Mouse (Mus musculus): ENCODE results near the gene Vapb. TPM values are rescaled to one million over a fixed set of nuclear protein-coding genes. Genes with fewer than 3 reads are reported as not detected.

Vapb gene
- polyA plus RNA-seq, 1 experiment from 2014 or later: 14.8 TPM

DNA sequence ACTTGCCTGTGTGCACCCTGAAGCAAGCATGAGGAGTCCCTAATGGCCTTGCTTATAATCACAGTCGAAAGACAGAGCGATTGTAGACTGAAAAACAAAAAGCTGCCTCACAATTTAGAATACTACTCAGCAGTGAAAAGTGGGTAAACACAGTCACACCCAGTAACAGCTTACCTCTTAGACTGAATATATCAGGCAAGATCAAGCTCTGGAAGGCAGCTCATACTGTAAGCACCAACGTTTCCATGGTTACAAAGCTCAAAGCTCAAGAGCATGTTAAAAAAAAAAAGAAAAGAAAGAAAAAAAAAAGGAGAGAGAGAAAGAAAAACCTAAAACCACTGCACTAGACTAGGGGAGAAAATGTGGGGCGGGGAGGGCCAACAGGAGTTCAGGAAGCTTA lies 89.0 kb downstream of the Vapb start:
- 86% methylated on average over 4 of the region's 4 CpGs for WGBS
- Histone ChIP-seq H3K4me2 (replicated peaks) (no peak overlapping the region), H3K9me3 (0 out of 2 replicates have a peak, but pooled peaks cover 5% of the 10 kb centered on the region), H3K36me3 (no peaks in the 10 kb centered on the region), H3K27me3 (no peaks in the 10 kb centered on the region), H3K9ac (replicated peaks) (no peak overlapping the region), H3K4me1 (no peaks in the 10 kb centered on the region; the same call in 1 of the 2 replicates), H3K4me3 (no peak overlapping the region), H3K27ac (replicated peaks) (no peak overlapping the region)
- ATAC-seq (ENCODE audit: low FRiP score, low read depth): no peak

DNA sequence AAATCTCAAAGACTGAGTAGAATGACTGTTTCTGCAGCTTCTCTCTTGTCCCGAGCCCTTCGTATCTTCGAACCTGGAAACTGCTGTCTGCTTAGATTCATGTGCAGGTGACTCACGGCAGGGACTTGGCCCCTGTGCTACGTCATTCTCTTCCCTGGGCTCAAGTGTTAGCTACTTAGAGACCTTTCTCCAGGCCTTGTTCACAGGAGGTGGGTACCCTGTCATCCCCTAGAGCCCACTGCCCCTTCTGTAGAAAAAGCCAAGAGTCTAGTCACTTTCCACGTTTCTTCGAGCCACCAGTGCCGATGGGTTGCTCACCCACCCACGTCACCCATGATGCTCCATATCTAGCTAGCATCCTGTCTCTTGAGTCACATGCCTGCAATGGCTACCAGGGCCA lies 89.9 kb downstream of the Vapb start:
- 91% methylated on average over 9 of the region's 9 CpGs for WGBS
- Histone ChIP-seq H3K27ac (replicated peaks) (no peak overlapping the region), H3K27me3 (no peaks in the 10 kb centered on the region), H3K4me3 (no peak overlapping the region), H3K9ac (replicated peaks) (no peak overlapping the region), H3K9me3 (0 out of 2 replicates have a peak, but pooled peaks cover 4% of the 10 kb centered on the region), H3K36me3 (no peaks in the 10 kb centered on the region), H3K4me2 (replicated peaks) (no peak overlapping the region), H3K4me1 (no peaks in the 10 kb centered on the region; the same call in 1 of the 2 replicates)
- ATAC-seq (ENCODE audit: low FRiP score, low read depth): no peak

DNA sequence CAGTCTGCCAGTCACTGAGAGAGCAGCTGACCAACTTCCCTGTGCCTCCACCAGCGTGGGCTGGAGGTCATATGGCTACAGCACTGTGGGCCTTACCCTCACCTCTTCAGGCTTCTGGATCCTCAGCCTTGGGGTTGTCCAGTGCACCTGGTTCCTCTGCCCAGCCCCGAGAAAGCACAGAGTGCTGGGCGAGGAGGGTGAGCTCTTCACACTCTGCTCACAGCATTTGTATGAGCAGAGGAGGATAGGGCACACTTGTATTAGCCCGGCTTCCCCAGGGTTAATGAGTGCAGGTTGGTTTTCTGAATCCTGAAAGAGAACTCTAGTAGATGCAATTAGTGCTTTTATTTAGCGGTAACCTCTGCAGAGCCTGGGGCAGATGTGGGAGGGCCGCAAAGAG lies 90.8 kb downstream of the Vapb start:
- Histone ChIP-seq H3K4me3 (no peak overlapping the region), H3K36me3 (no peaks in the 10 kb centered on the region), H3K4me2 (replicated peaks) (no peak overlapping the region), H3K4me1 (no peaks in the 10 kb centered on the region; the same call in 1 of the 2 replicates), H3K9me3 (no peaks in the 10 kb centered on the region), H3K9ac (replicated peaks) (no peak overlapping the region), H3K27me3 (no peaks in the 10 kb centered on the region), H3K27ac (replicated peaks) (no peak overlapping the region)
- ATAC-seq (ENCODE audit: low FRiP score, low read depth): no peak
- 86% methylated on average over 6 of the region's 6 CpGs for WGBS

DNA sequence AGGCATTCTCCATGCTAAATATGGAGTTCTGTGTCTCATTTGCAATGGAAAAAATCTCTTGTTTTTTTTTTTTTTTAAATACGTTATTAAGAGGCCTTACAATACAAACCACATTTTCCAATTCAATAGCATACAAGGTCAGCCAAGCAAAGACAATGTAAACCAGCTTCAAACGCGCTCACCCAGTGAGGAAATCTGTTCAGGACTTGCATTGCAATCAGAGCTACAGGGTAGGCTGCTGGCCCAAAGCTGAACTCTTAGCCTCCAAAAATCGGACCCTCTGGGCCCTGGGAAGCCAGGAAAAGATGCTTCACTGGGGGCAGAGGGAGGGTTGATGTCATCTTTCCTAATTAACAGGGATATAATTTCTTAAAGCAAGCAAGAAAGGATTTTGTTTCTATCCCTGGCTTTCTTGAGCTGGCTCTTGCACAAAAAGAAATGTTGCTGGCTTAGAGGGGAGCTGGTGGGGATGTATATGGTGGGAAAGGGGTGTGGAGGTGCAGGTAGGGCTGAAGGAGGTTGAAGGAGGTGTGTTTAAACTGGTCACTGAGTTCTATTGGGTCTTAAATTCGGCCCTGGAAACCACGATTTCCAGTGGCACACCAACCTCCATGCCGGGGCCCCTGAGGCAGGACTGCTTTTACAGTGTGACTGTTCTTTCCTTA lies 95.6 kb downstream of the Vapb start:
- no peaks in the 10 kb centered on the region; the same call in 1 of the 2 replicates for H3K4me1 ChIP-seq
- H3K4me3 ChIP-seq: no peak overlapping the region
- H3K9me3 ChIP-seq: no peaks in the 10 kb centered on the region
- H3K36me3 ChIP-seq: no peaks in the 10 kb centered on the region
- H3K4me2 ChIP-seq (replicated peaks): no peak overlapping the region
- no peak overlapping the region for H3K27ac ChIP-seq (replicated peaks)
- no peaks in the 10 kb centered on the region for H3K27me3 ChIP-seq
- no peak for ATAC-seq (ENCODE audit: low FRiP score, low read depth)
- WGBS: 66% methylated on average over 7 of the region's 7 CpGs
- no peak overlapping the region for H3K9ac ChIP-seq (replicated peaks)

Small RNA genes within 50 kb of the gene (microRNA-seq; reads per million reads assigned to microRNA genes)
- not detected for gene Mir6340

Other genes with a start within 250 kb of the Vapb start
- not detected in 2 replicates for gene 1700021F07Rik, start 214.9 kb upstream of the Vapb start, polyA plus RNA-seq (2016; fragmentation: Nextera tagmentation; extraction: Ambion mirVana)
- not detected in 2 replicates for gene Ankrd60, start 159.1 kb upstream of the Vapb start, polyA plus RNA-seq (2016; fragmentation: Nextera tagmentation; extraction: Ambion mirVana)
- gene Rab22a, start 77.8 kb upstream of the Vapb start, polyA plus RNA-seq (2016; fragmentation: Nextera tagmentation; extraction: Ambion mirVana): 41.4 and 42.5 TPM in 2 replicates
- gene 1700010B08Rik, start 18.1 kb upstream of the Vapb start, polyA plus RNA-seq (2016; fragmentation: Nextera tagmentation; extraction: Ambion mirVana): not detected in 2 replicates

Data from midbrain, embryonic 12.5 days (tissue).